Mouse (Mus musculus): ENCODE data around the gene Med21. TPM values are rescaled to one million over a fixed set of nuclear protein-coding genes. Genes with fewer than 3 reads are reported as not detected.

The Med21 gene
- polyA plus RNA-seq, 1 experiment from 2014 or later: 125 TPM

GRCm38 (mm10) chr6:146683881-146684280 is 41.5 kb downstream of the Med21 start:
- 81% methylated on average over 4 of the region's 4 CpGs for WGBS
- H3K4me1 ChIP-seq (ENCODE audit: control insufficient read depth, insufficient read depth, low read length): no peaks in the 10 kb centered on the region
- H3K27me3 ChIP-seq (ENCODE audit: control insufficient read depth, insufficient read depth, low read length): no peaks in the 10 kb centered on the region
- no peak overlapping the region for H3K4me2 ChIP-seq (ENCODE audit: low read depth)
- H3K4me3 ChIP-seq (ENCODE audit: low read depth, low read length): no peak overlapping the region
- no peaks in the 10 kb centered on the region for H3K36me3 ChIP-seq (ENCODE audit: control insufficient read depth, insufficient read depth, low read length)
- H3K9ac ChIP-seq (ENCODE audit: low read length): no peak overlapping the region
- no peak for ATAC-seq (ENCODE audit: insufficient read depth, low FRiP score, low TSS enrichment)
- DNase-seq (ENCODE audit: low spot score): no peak
- H3K9me3 ChIP-seq (ENCODE audit: control insufficient read depth, low read length): no peaks in the 10 kb centered on the region
- H3K27ac ChIP-seq (ENCODE audit: low read depth, low read length): no peak overlapping the region

- 85% methylated on average over 17 of the region's 17 CpGs for WGBS
- no peak for DNase-seq (ENCODE audit: low spot score)
- H3K27ac ChIP-seq (ENCODE audit: low read depth, low read length): no peak overlapping the region
- H3K9ac ChIP-seq (ENCODE audit: low read length): no peak overlapping the region
- no peak overlapping the region for H3K4me3 ChIP-seq (ENCODE audit: low read depth, low read length)
- no peaks in the 10 kb centered on the region for H3K36me3 ChIP-seq (ENCODE audit: control insufficient read depth, insufficient read depth, low read length)
- no peaks in the 10 kb centered on the region for H3K4me1 ChIP-seq (ENCODE audit: control insufficient read depth, insufficient read depth, low read length)
- H3K4me2 ChIP-seq (ENCODE audit: low read depth): no peak overlapping the region
- no peaks in the 10 kb centered on the region for H3K27me3 ChIP-seq (ENCODE audit: control insufficient read depth, insufficient read depth, low read length)
- ATAC-seq (ENCODE audit: insufficient read depth, low FRiP score, low TSS enrichment): no peak
- no peaks in the 10 kb centered on the region for H3K9me3 ChIP-seq (ENCODE audit: control insufficient read depth, low read length)
These were observed 43.5 kb downstream of the Med21 start for GRCm38 (mm10) chr6:146685781-146686308.

- Histone ChIP-seq H3K9me3 (ENCODE audit: control insufficient read depth, low read length) (no peaks in the 10 kb centered on the region), H3K4me2 (ENCODE audit: low read depth) (no peak overlapping the region), H3K27me3 (ENCODE audit: control insufficient read depth, insufficient read depth, low read length) (no peaks in the 10 kb centered on the region), H3K4me1 (ENCODE audit: control insufficient read depth, insufficient read depth, low read length) (no peaks in the 10 kb centered on the region), H3K9ac (ENCODE audit: low read length) (no peak overlapping the region), H3K4me3 (ENCODE audit: low read depth, low read length) (no peak overlapping the region), H3K36me3 (ENCODE audit: control insufficient read depth, insufficient read depth, low read length) (no peaks in the 10 kb centered on the region), H3K27ac (ENCODE audit: low read depth, low read length) (no peak overlapping the region)
- 85% methylated on average over 5 of the region's 5 CpGs for WGBS
- DNase-seq (ENCODE audit: low spot score): no peak
- ATAC-seq (ENCODE audit: insufficient read depth, low FRiP score, low TSS enrichment): no peak
These were observed 44.3 kb downstream of the Med21 start for GRCm38 (mm10) chr6:146686463-146687196.

GRCm38 (mm10) chr6:146688010-146688409 is 45.7 kb downstream of the Med21 start:
- Histone ChIP-seq H3K4me3 (ENCODE audit: low read depth, low read length) (no peak overlapping the region), H3K9ac (ENCODE audit: low read length) (no peak overlapping the region), H3K27ac (ENCODE audit: low read depth, low read length) (no peak overlapping the region), H3K4me1 (ENCODE audit: control insufficient read depth, insufficient read depth, low read length) (no peaks in the 10 kb centered on the region), H3K9me3 (ENCODE audit: control insufficient read depth, low read length) (no peaks in the 10 kb centered on the region), H3K36me3 (ENCODE audit: control insufficient read depth, insufficient read depth, low read length) (no peaks in the 10 kb centered on the region), H3K4me2 (ENCODE audit: low read depth) (no peak overlapping the region), H3K27me3 (ENCODE audit: control insufficient read depth, insufficient read depth, low read length) (no peaks in the 10 kb centered on the region)
- ATAC-seq (ENCODE audit: insufficient read depth, low FRiP score, low TSS enrichment): no peak
- DNase-seq (ENCODE audit: low spot score): no peak
- 88% methylated on average over 7 of the region's 7 CpGs for WGBS

GRCm38 (mm10) chr6:146688861-146689260 is 46.5 kb downstream of the Med21 start:
- H3K4me2 ChIP-seq (ENCODE audit: low read depth): no peak overlapping the region
- no peaks in the 10 kb centered on the region for H3K36me3 ChIP-seq (ENCODE audit: control insufficient read depth, insufficient read depth, low read length)
- WGBS: 84% methylated on average over 5 of the region's 5 CpGs
- H3K9ac ChIP-seq (ENCODE audit: low read length): no peak overlapping the region
- DNase-seq (ENCODE audit: low spot score): no peak
- H3K9me3 ChIP-seq (ENCODE audit: control insufficient read depth, low read length): no peaks in the 10 kb centered on the region
- no peak overlapping the region for H3K4me3 ChIP-seq (ENCODE audit: low read depth, low read length)
- no peaks in the 10 kb centered on the region for H3K4me1 ChIP-seq (ENCODE audit: control insufficient read depth, insufficient read depth, low read length)
- H3K27me3 ChIP-seq (ENCODE audit: control insufficient read depth, insufficient read depth, low read length): no peaks in the 10 kb centered on the region
- no peak overlapping the region for H3K27ac ChIP-seq (ENCODE audit: low read depth, low read length)
- no peak for ATAC-seq (ENCODE audit: insufficient read depth, low FRiP score, low TSS enrichment)

GRCm38 (mm10) chr6:146697767-146698166 is 55.4 kb downstream of the Med21 start:
- ATAC-seq (ENCODE audit: insufficient read depth, low FRiP score, low TSS enrichment) (no peak), DNase-seq (ENCODE audit: low spot score) (no peak)
- no peaks in the 10 kb centered on the region for H3K9me3 ChIP-seq (ENCODE audit: control insufficient read depth, low read length)
- no peaks in the 10 kb centered on the region for H3K4me1 ChIP-seq (ENCODE audit: control insufficient read depth, insufficient read depth, low read length)
- H3K9ac ChIP-seq (ENCODE audit: low read length): no peak overlapping the region
- H3K27ac ChIP-seq (ENCODE audit: low read depth, low read length): no peak overlapping the region
- H3K4me3 ChIP-seq (ENCODE audit: low read depth, low read length): no peak overlapping the region
- H3K27me3 ChIP-seq (ENCODE audit: control insufficient read depth, insufficient read depth, low read length): no peaks in the 10 kb centered on the region
- WGBS: 74% methylated on average over 5 of the region's 5 CpGs
- no peak overlapping the region for H3K4me2 ChIP-seq (ENCODE audit: low read depth)
- H3K36me3 ChIP-seq (ENCODE audit: control insufficient read depth, insufficient read depth, low read length): no peaks in the 10 kb centered on the region

- Histone ChIP-seq H3K9me3 (ENCODE audit: control insufficient read depth, low read length) (no peaks in the 10 kb centered on the region), H3K4me1 (ENCODE audit: control insufficient read depth, insufficient read depth, low read length) (no peaks in the 10 kb centered on the region), H3K9ac (ENCODE audit: low read length) (no peak overlapping the region), H3K27ac (ENCODE audit: low read depth, low read length) (no peak overlapping the region), H3K36me3 (ENCODE audit: control insufficient read depth, insufficient read depth, low read length) (no peaks in the 10 kb centered on the region), H3K27me3 (ENCODE audit: control insufficient read depth, insufficient read depth, low read length) (no peaks in the 10 kb centered on the region), H3K4me3 (ENCODE audit: low read depth, low read length) (no peak overlapping the region), H3K4me2 (ENCODE audit: low read depth) (no peak overlapping the region)
- DNase-seq (ENCODE audit: low spot score) (no peak), ATAC-seq (ENCODE audit: insufficient read depth, low FRiP score, low TSS enrichment) (no peak)
- WGBS: 83% methylated on average over 4 of the region's 4 CpGs
These were observed 56.0 kb downstream of the Med21 start for GRCm38 (mm10) chr6:146698376-146698775.

Other genes starting within 250 kb of the Med21 start
- 4.7 and 6.0 TPM in 2 replicates for gene Itpr2, start 140.3 kb upstream of the Med21 start, polyA plus RNA-seq (2014; fragmentation: Nextera tagmentation; extraction: Ambion mirVana)
- gene Fgfr1op2, start 65.3 kb upstream of the Med21 start, polyA plus RNA-seq (2014; fragmentation: Nextera tagmentation; extraction: Ambion mirVana): 78.2 and 82.7 TPM in 2 replicates
- 79.3 and 86.6 TPM in 2 replicates for gene Ints13, start 64.7 kb upstream of the Med21 start, polyA plus RNA-seq (2014; fragmentation: Nextera tagmentation; extraction: Ambion mirVana)
- 26.7 and 27.3 TPM in 2 replicates for gene Tm7sf3, start 277 bp downstream of the Med21 start, polyA plus RNA-seq (2014; fragmentation: Nextera tagmentation; extraction: Ambion mirVana)
- gene Stk38l, start 82.4 kb downstream of the Med21 start, polyA plus RNA-seq (2014; fragmentation: Nextera tagmentation; extraction: Ambion mirVana): 19.5 and 19.9 TPM in 2 replicates
- 1.2 and 1.7 TPM in 2 replicates for gene Arntl2, start 153.5 kb downstream of the Med21 start, polyA plus RNA-seq (2014; fragmentation: Nextera tagmentation; extraction: Ambion mirVana)
- not detected in 2 replicates for gene Smco2, start 207.6 kb downstream of the Med21 start, polyA plus RNA-seq (2014; fragmentation: Nextera tagmentation; extraction: Ambion mirVana)
- 28.7 and 30.5 TPM in 2 replicates for gene Ppfibp1, start 245.9 kb downstream of the Med21 start, polyA plus RNA-seq (2014; fragmentation: Nextera tagmentation; extraction: Ambion mirVana)